ENCODE assay signal across 8 mouse cellular contexts in genomic region chr2:71211591-71212359, GRCm38 (mm10). TPM values are rescaled to one million over a fixed set of nuclear protein-coding genes. Genes with fewer than 3 reads are reported as not detected.
A peak's percentile ranks its signal among the peaks of the same experiment; 100 is the strongest.
DNase-seq lines count a peak whose midpoint lies in the region; ATAC-seq and TF ChIP-seq lines count a peak whose summit lies in the region.

Dync1i2 (plus strand) TSS chr2:71211706.

- H3K4me3 ChIP-seq in forebrain, embryonic 10.5 days = peak within 1 kb of the TSS; percentile 87
- peak within 1 kb of the TSS; percentile 86 for H3K4me3 ChIP-seq in heart, embryonic 15.5 days
- H3K4me3 ChIP-seq in liver, embryonic 14.5 days (ENCODE audit: insufficient read depth in 1 of 2, low read depth in 2 of 2, low read length in 2 of 2) = peak within 1 kb of the TSS; percentile 75 to 95
- peak within 1 kb of the TSS; percentile 89 for H3K4me3 ChIP-seq in neural tube, embryonic 11.5 days (ENCODE audit: low read depth, low read length)
- H3K4me3 ChIP-seq in stomach, postnatal 0 days (ENCODE audit: low read depth, low read length) = peak within 1 kb of the TSS; percentile 93

- peaks cover 28% of the 10 kb centered on the region for H3K36me3 ChIP-seq in forebrain, embryonic 10.5 days (replicated peaks)
- no peaks in the 10 kb centered on the region; the same call in 1 of the 2 replicates for H3K36me3 ChIP-seq in heart, embryonic 15.5 days
- no peaks in the 10 kb centered on the region; the same call in 1 of the 2 replicates for H3K36me3 ChIP-seq in liver, embryonic 14.5 days (replicated peaks; ENCODE audit: control insufficient read depth, insufficient read depth, low read depth)
- H3K36me3 ChIP-seq in neural tube, embryonic 11.5 days (ENCODE audit: control insufficient read depth, insufficient read depth, low read length) = peaks cover 2% of the 10 kb centered on the region; the same call in 1 of the 2 replicates
- no peaks in the 10 kb centered on the region; the same call in 1 of the 2 replicates for H3K36me3 ChIP-seq in stomach, postnatal 0 days (ENCODE audit: control insufficient read depth, insufficient read depth, low read length)

- peak; percentile 38; the same call in 1 of the 2 replicates for TF ChIP-seq EP300 in liver, embryonic 14.5 days (IDR thresholded peaks at IDR 0.05; ENCODE audit: low read depth)
- TF ChIP-seq EP300 in stomach, postnatal 0 days (optimal IDR thresholded peaks at IDR 0.05) = peak; percentile 75

- H3K9ac ChIP-seq in heart, embryonic 15.5 days = peak within 1 kb of the TSS; percentile 91
- peak within 1 kb of the TSS; percentile 97 for H3K9ac ChIP-seq in liver, embryonic 14.5 days (replicated peaks)
- peak within 1 kb of the TSS; percentile 92 for H3K9ac ChIP-seq in neural tube, embryonic 11.5 days (ENCODE audit: low read length)
- H3K9ac ChIP-seq in stomach, postnatal 0 days (ENCODE audit: low read length) = peak within 1 kb of the TSS; percentile 93

- DNase-seq in CD8-positive naive resting alpha-beta T cell, adult 2 months (ENCODE audit: low read depth in 2 of 2, low spot score in 2 of 2) = peak; percentile 82
- peak; percentile 91 for DNase-seq in c-Kit-positive CD71-negative TER-119-negative erythroid progenitor cells, embryonic 14.5 days (ENCODE audit: low read depth)
- peak; percentile 92 for DNase-seq in forebrain, embryonic 10.5 days (ENCODE audit: extremely low spot score, low spot score)
- peak; percentile 91 to 98 for DNase-seq in kidney, postnatal 25 days
- DNase-seq in liver, embryonic 14.5 days (ENCODE audit: low read depth in 3 of 3, low spot score in 3 of 3) = peak; percentile 87 to 94 (median 91)
- peak; percentile 96 for DNase-seq in neural tube, embryonic 11.5 days (ENCODE audit: low spot score)
- DNase-seq in stomach, postnatal 0 days (ENCODE audit: low spot score) = peak; percentile 92

- H3K27me3 ChIP-seq in forebrain, embryonic 10.5 days (ENCODE audit: poor library complexity, severe bottlenecking) = no peaks in the 10 kb centered on the region
- no peaks in the 10 kb centered on the region for H3K27me3 ChIP-seq in heart, embryonic 15.5 days
- H3K27me3 ChIP-seq in liver, embryonic 14.5 days (ENCODE audit: control insufficient read depth, insufficient read depth, low read length) = no peaks in the 10 kb centered on the region
- H3K27me3 ChIP-seq in neural tube, embryonic 11.5 days (ENCODE audit: control insufficient read depth, insufficient read depth, low read length) = no peaks in the 10 kb centered on the region
- no peaks in the 10 kb centered on the region for H3K27me3 ChIP-seq in stomach, postnatal 0 days (ENCODE audit: control insufficient read depth, insufficient read depth, low read length)

- no peak for TF ChIP-seq CTCF in liver, embryonic 14.5 days (IDR thresholded peaks at IDR 0.05; ENCODE audit: low read depth)
- no peak for TF ChIP-seq CTCF in stomach, postnatal 0 days (IDR thresholded peaks at IDR 0.05; ENCODE audit: low read depth)

- H3K27ac ChIP-seq in forebrain, embryonic 10.5 days = peak within 1 kb of the TSS; percentile 93
- peak within 1 kb of the TSS; percentile 77 for H3K27ac ChIP-seq in heart, embryonic 15.5 days
- peak within 1 kb of the TSS; percentile 80 for H3K27ac ChIP-seq in liver, embryonic 14.5 days
- peak within 1 kb of the TSS; percentile 71 for H3K27ac ChIP-seq in neural tube, embryonic 11.5 days (ENCODE audit: low read depth, low read length)
- H3K27ac ChIP-seq in stomach, postnatal 0 days (replicated peaks) = peak within 1 kb of the TSS; percentile 90

- no peaks in the 10 kb centered on the region for H3K9me3 ChIP-seq in forebrain, embryonic 10.5 days
- no peaks in the 10 kb centered on the region for H3K9me3 ChIP-seq in heart, embryonic 15.5 days (replicated peaks)
- H3K9me3 ChIP-seq in liver, embryonic 14.5 days (ENCODE audit: control insufficient read depth, low read length) = no peaks in the 10 kb centered on the region
- no peaks in the 10 kb centered on the region for H3K9me3 ChIP-seq in neural tube, embryonic 11.5 days (ENCODE audit: control insufficient read depth, low read length)
- H3K9me3 ChIP-seq in stomach, postnatal 0 days (ENCODE audit: control insufficient read depth, low read length) = no peaks in the 10 kb centered on the region

- peak; percentile 99 for ATAC-seq in heart, embryonic 15.5 days (replicated peaks; ENCODE audit: insufficient number of reproducible peaks, insufficient read depth, low FRiP score, low read depth)
- peak; percentile 99 for ATAC-seq in liver, embryonic 14.5 days (ENCODE audit: insufficient read depth)
- peak; percentile 98 for ATAC-seq in neural tube, embryonic 11.5 days (ENCODE audit: insufficient read depth, low FRiP score, low TSS enrichment)
- ATAC-seq in stomach, postnatal 0 days (ENCODE audit: low FRiP score, low TSS enrichment) = peak; percentile 100

- H3K4me1 ChIP-seq in forebrain, embryonic 10.5 days = peaks cover 15% of the 10 kb centered on the region
- peaks cover 7% of the 10 kb centered on the region for H3K4me1 ChIP-seq in heart, embryonic 15.5 days (replicated peaks)
- peaks cover 3 to 4% of the 10 kb centered on the region in 2 experiments; a peak in 3 of 4 replicates for H3K4me1 ChIP-seq in liver, embryonic 14.5 days (replicated peaks; ENCODE audit: control insufficient read depth in 2 of 2, insufficient read depth in 2 of 2, low read length in 1 of 2)
- 0 out of 2 replicates have a peak, but pooled peaks cover 3% of the 10 kb centered on the region for H3K4me1 ChIP-seq in neural tube, embryonic 11.5 days (ENCODE audit: control insufficient read depth, insufficient read depth, low read length)
- H3K4me1 ChIP-seq in stomach, postnatal 0 days (replicated peaks; ENCODE audit: control insufficient read depth, insufficient read depth) = no peaks in the 10 kb centered on the region

- WGBS in forebrain, embryonic 10.5 days = under 1% methylated on average over 57 of the region's 57 CpGs
- WGBS in heart, embryonic 15.5 days = under 1% methylated on average over 57 of the region's 57 CpGs
- under 1% methylated on average over 57 of the region's 57 CpGs for WGBS in liver, embryonic 14.5 days (ENCODE audit: insufficient replicate concordance)
- WGBS in neural tube, embryonic 11.5 days = 0% methylated on average over 57 of the region's 57 CpGs
- WGBS in stomach, postnatal 0 days = under 1% methylated on average over 57 of the region's 57 CpGs

- H3K4me2 ChIP-seq in heart, embryonic 15.5 days = peak within 1 kb of the TSS; percentile 60
- peak within 1 kb of the TSS; percentile 75 for H3K4me2 ChIP-seq in liver, embryonic 14.5 days (ENCODE audit: low read depth)
- H3K4me2 ChIP-seq in neural tube, embryonic 11.5 days (ENCODE audit: low read depth) = peak within 1 kb of the TSS; percentile 62
- peak within 1 kb of the TSS; percentile 49 for H3K4me2 ChIP-seq in stomach, postnatal 0 days (replicated peaks; ENCODE audit: low read depth)

RNA-seq across cellular contexts. Expression of gene Dync1i2, which starts in this region (rescaled TPM):
- 102 and 111 TPM in 2 replicates for polyA plus RNA-seq in forebrain, embryonic 10.5 days (2016; fragmentation: Nextera tagmentation; extraction: Ambion mirVana)
- polyA plus RNA-seq in heart, embryonic 15.5 days (2015; fragmentation: Nextera tagmentation; extraction: Ambion mirVana) = 56.7 and 64.0 TPM in 2 replicates
- polyA plus RNA-seq in liver, embryonic 14.5 days (2012; rRNA removed) = 15.2 and 24.8 TPM in 2 replicates
- 29.9 and 36.7 TPM in 2 replicates for polyA plus RNA-seq in liver, embryonic 14.5 days (2014; fragmentation: Nextera tagmentation; extraction: Ambion mirVana)
- 187 and 205 TPM in 2 replicates for polyA plus RNA-seq in neural tube, embryonic 11.5 days (2014; fragmentation: Nextera tagmentation; extraction: Ambion mirVana)
- 55.5 and 59.2 TPM in 2 replicates for polyA plus RNA-seq in stomach, postnatal 0 days (2015; fragmentation: Nextera tagmentation; extraction: Ambion mirVana)

Comparison
In these comparisons a context has a peak if more than half of its experiments do, and no peak if none do; other contexts are left out.
1. Peak in every context shown above with its lines: DNase-seq, ATAC-seq, H3K4me3 ChIP-seq and H3K27ac ChIP-seq.